Mouse (Mus musculus): Measurements from ENCODE around the gene Scgb3a1. TPM values are rescaled to one million over a fixed set of nuclear protein-coding genes. Genes with fewer than 3 reads are reported as not detected.
A peak's percentile ranks its signal among the peaks of the same experiment; 100 is the strongest.

Gene Scgb3a1
- not detected in 2 replicates for polyA plus RNA-seq (2015; fragmentation: Nextera tagmentation; extraction: Ambion mirVana)

GRCm38 (mm10) chr11:49663310-49663709 is at the start of gene Scgb3a1:
Scgb3a1 (plus strand) TSS chr11:49663610.
- peaks cover under 1% of the 10 kb centered on the region; the same call in 1 of the 2 replicates for H3K36me3 ChIP-seq (ENCODE audit: control insufficient read depth, insufficient read depth)
- no peak within 1 kb of the TSS for H3K27ac ChIP-seq (ENCODE audit: low read length)
- no peak for ATAC-seq (ENCODE audit: low read depth)
- no peak within 1 kb of the TSS for H3K4me3 ChIP-seq (ENCODE audit: low read depth, low read length)
- H3K4me1 ChIP-seq (ENCODE audit: control insufficient read depth, low read depth, low read length): no peaks in the 10 kb centered on the region
- H3K27me3 ChIP-seq (ENCODE audit: control insufficient read depth, insufficient read depth, low read depth, low read length): no peaks in the 10 kb centered on the region
- no peak within 1 kb of the TSS for H3K9ac ChIP-seq (ENCODE audit: low read depth, low read length)
- WGBS (ENCODE audit: insufficient replicate concordance): 47% methylated on average over 5 of the region's 5 CpGs
- H3K9me3 ChIP-seq (replicated peaks; ENCODE audit: control insufficient read depth, low read length): no peaks in the 10 kb centered on the region
- H3K4me2 ChIP-seq (ENCODE audit: low read depth, low read length): no peak within 1 kb of the TSS

DNA sequence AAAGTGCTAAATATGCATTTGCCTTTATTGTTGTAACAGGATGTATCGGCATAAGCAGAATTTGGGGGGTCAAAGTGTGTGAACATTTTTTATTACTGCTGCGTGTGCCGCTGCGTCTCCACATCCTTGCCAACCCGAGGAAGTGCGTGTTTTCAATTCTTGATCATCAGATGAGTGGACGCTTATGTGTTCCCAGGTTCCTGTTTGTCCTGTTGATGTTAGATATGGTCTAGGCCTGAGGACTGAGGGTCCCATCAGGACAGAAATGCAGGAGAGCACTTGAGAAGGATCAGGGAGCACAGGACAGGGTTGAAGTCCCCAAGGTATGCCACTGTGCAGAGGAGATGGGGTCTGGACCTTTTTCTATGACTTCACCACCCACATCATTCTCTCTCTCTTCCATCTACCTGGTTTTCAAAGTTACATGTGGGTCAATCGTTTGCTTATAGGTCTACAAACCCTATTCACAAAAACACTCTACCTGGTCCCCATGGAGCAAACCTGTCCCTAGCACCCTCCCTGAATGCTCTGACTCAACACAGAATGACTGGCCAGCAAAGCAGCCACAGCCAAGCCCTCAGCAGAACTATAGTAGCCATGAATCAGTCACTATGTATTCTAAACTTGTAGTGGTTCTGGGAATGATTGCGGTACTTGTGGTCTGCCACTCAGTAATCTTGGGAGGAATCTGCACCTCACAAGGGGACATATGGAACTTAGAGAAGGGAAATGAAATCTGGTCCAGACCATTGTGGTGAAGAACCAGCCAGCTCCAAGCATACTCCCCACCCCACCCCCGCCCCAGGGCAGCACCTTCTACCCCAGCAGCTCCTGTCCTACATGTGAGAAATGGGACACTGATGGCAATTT is 47.3 kb upstream of the Scgb3a1 start:
- H3K27me3 ChIP-seq (ENCODE audit: control insufficient read depth, insufficient read depth, low read depth, low read length): peaks cover 7% of the 10 kb centered on the region
- no peak for ATAC-seq (ENCODE audit: low read depth)
- H3K27ac ChIP-seq (ENCODE audit: low read length): no peak overlapping the region
- no peaks in the 10 kb centered on the region for H3K4me1 ChIP-seq (ENCODE audit: control insufficient read depth, low read depth, low read length)
- no peak overlapping the region for H3K4me2 ChIP-seq (ENCODE audit: low read depth, low read length)
- H3K4me3 ChIP-seq (ENCODE audit: low read depth, low read length): no peak overlapping the region
- 61% methylated on average over 10 of the region's 10 CpGs for whole genome bisulfite sequencing (ENCODE audit: insufficient replicate concordance)
- H3K36me3 ChIP-seq (ENCODE audit: control insufficient read depth, insufficient read depth): no peaks in the 10 kb centered on the region
- H3K9me3 ChIP-seq (replicated peaks; ENCODE audit: control insufficient read depth, low read length): no peaks in the 10 kb centered on the region
- no peak overlapping the region for H3K9ac ChIP-seq (ENCODE audit: low read depth, low read length)

GRCm38 (mm10) chr11:49618476-49618875 is 44.9 kb upstream of the Scgb3a1 start:
- ATAC-seq (ENCODE audit: low read depth): peak; percentile 30
- no peak overlapping the region for H3K27ac ChIP-seq (ENCODE audit: low read length)
- no peak overlapping the region for H3K4me3 ChIP-seq (ENCODE audit: low read depth, low read length)

DNA sequence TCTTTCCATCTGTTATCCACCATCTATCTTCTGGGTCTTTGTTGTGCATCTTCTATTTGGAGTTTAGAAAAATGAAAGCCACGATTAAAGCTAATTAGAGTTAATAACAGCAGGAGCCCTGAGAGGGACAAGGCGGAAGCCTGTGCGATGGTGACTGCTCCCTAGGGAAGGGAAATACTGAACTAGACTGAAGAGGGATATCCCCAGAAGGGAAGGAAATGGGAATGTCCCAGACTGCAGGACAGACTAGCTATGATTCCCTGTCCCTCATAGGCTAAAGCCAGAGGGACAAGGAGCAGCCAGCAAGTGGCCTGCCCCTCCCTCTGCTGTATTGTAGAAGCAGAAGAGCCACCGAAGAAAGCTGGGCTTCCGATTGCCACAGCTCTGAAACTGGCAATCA is 41.5 kb upstream of the Scgb3a1 start:
- H3K4me3 ChIP-seq (ENCODE audit: low read depth, low read length): no peak overlapping the region
- ATAC-seq (ENCODE audit: low read depth): no peak
- H3K27me3 ChIP-seq (ENCODE audit: control insufficient read depth, insufficient read depth, low read depth, low read length): no peaks in the 10 kb centered on the region; the same call in 1 of the 2 replicates
- no peak overlapping the region for H3K9ac ChIP-seq (ENCODE audit: low read depth, low read length)
- no peak overlapping the region for H3K4me2 ChIP-seq (ENCODE audit: low read depth, low read length)
- H3K9me3 ChIP-seq (replicated peaks; ENCODE audit: control insufficient read depth, low read length): no peaks in the 10 kb centered on the region
- no peak overlapping the region for H3K27ac ChIP-seq (ENCODE audit: low read length)
- no peaks in the 10 kb centered on the region for H3K36me3 ChIP-seq (ENCODE audit: control insufficient read depth, insufficient read depth)
- 58% methylated on average over 5 of the region's 5 CpGs for WGBS (ENCODE audit: insufficient replicate concordance)
- no peaks in the 10 kb centered on the region for H3K4me1 ChIP-seq (ENCODE audit: control insufficient read depth, low read depth, low read length)

More at GRCm38 (mm10) chr11:49618476-49618875, 44.9 kb upstream of the Scgb3a1 start:
- Histone ChIP-seq H3K4me1 (ENCODE audit: control insufficient read depth, low read depth, low read length) (no peaks in the 10 kb centered on the region), H3K36me3 (ENCODE audit: control insufficient read depth, insufficient read depth) (no peaks in the 10 kb centered on the region), H3K9ac (ENCODE audit: low read depth, low read length) (no peak overlapping the region), H3K4me2 (ENCODE audit: low read depth, low read length) (no peak overlapping the region), H3K27me3 (ENCODE audit: control insufficient read depth, insufficient read depth, low read depth, low read length) (no peaks in the 10 kb centered on the region; the same call in 1 of the 2 replicates), H3K9me3 (replicated peaks; ENCODE audit: control insufficient read depth, low read length) (no peaks in the 10 kb centered on the region)
- 42% methylated on average over 8 of the region's 8 CpGs for WGBS (ENCODE audit: insufficient replicate concordance)

DNA sequence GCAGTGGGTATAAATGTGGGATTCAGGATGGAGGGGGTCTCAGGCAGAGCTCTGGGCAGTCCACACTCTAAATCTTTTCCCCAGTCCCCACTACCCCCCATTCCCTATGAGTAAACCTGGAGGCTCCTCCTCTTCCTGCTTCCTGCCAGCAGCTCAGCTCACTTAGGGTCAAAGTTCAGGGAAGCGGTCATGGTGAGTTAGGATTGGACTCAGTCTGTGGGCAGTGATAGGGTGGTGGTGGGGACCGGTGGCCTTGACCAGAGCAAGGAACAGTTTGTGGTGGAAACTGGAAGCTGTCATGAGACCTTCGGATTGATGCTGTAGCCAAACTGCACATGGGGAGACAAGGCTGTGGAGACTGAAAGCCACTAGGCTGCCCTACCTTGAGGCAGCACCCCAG is 39.3 kb upstream of the Scgb3a1 start:
- ATAC-seq (ENCODE audit: low read depth): 0 out of 2 replicates have a peak, but pooled peaks have one; percentile 30
- Histone ChIP-seq H3K9ac (ENCODE audit: low read depth, low read length) (no peak overlapping the region), H3K36me3 (ENCODE audit: control insufficient read depth, insufficient read depth) (no peaks in the 10 kb centered on the region), H3K9me3 (replicated peaks; ENCODE audit: control insufficient read depth, low read length) (no peaks in the 10 kb centered on the region), H3K27me3 (ENCODE audit: control insufficient read depth, insufficient read depth, low read depth, low read length) (no peaks in the 10 kb centered on the region), H3K4me1 (ENCODE audit: control insufficient read depth, low read depth, low read length) (no peaks in the 10 kb centered on the region), H3K4me2 (ENCODE audit: low read depth, low read length) (no peak overlapping the region), H3K27ac (ENCODE audit: low read length) (no peak overlapping the region), H3K4me3 (ENCODE audit: low read depth, low read length) (no peak overlapping the region)
- 55% methylated on average over 3 of the region's 3 CpGs for WGBS (ENCODE audit: insufficient replicate concordance)

DNA sequence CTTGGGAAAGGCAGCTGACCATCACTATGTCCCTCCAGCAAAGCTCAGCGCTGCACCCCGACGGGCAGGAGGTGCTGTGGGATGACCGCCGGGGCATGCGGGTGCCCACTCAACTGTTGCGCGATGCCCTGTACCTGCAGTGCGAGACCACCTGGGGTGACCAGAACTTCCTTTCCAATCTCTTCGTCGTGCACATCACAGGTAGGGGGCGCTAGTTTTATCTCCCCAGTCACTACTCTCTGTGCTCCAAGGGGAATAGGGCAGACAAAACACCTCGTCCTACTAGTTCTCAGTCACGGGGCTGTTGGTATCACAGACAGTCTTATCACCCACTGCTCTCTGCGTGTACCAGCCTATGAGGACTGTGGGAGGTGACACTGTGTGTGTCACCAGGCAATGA is 37.5 kb upstream of the Scgb3a1 start:
- 58% methylated on average over 15 of the region's 15 CpGs for WGBS (ENCODE audit: insufficient replicate concordance)
- Histone ChIP-seq H3K4me2 (ENCODE audit: low read depth, low read length) (no peak overlapping the region), H3K27me3 (ENCODE audit: control insufficient read depth, insufficient read depth, low read depth, low read length) (no peaks in the 10 kb centered on the region), H3K9me3 (replicated peaks; ENCODE audit: control insufficient read depth, low read length) (no peaks in the 10 kb centered on the region), H3K36me3 (ENCODE audit: control insufficient read depth, insufficient read depth) (no peaks in the 10 kb centered on the region), H3K4me3 (ENCODE audit: low read depth, low read length) (no peak overlapping the region), H3K4me1 (ENCODE audit: control insufficient read depth, low read depth, low read length) (no peaks in the 10 kb centered on the region), H3K27ac (ENCODE audit: low read length) (no peak overlapping the region), H3K9ac (ENCODE audit: low read depth, low read length) (no peak overlapping the region)
- ATAC-seq (ENCODE audit: low read depth): no peak

- Histone ChIP-seq H3K9ac (ENCODE audit: low read depth, low read length) (no peak overlapping the region), H3K36me3 (ENCODE audit: control insufficient read depth, insufficient read depth) (no peaks in the 10 kb centered on the region), H3K27me3 (ENCODE audit: control insufficient read depth, insufficient read depth, low read depth, low read length) (no peaks in the 10 kb centered on the region), H3K27ac (ENCODE audit: low read length) (no peak overlapping the region), H3K4me3 (ENCODE audit: low read depth, low read length) (no peak overlapping the region), H3K4me1 (ENCODE audit: control insufficient read depth, low read depth, low read length) (no peaks in the 10 kb centered on the region), H3K4me2 (ENCODE audit: low read depth, low read length) (no peak overlapping the region), H3K9me3 (replicated peaks; ENCODE audit: control insufficient read depth, low read length) (no peaks in the 10 kb centered on the region)
- no peak for ATAC-seq (ENCODE audit: low read depth)
- WGBS (ENCODE audit: insufficient replicate concordance): 67% methylated on average over 8 of the region's 8 CpGs
Measured at GRCm38 (mm10) chr11:49626748-49627147, 36.7 kb upstream of the Scgb3a1 start.

- no peaks in the 10 kb centered on the region for H3K9me3 ChIP-seq (replicated peaks; ENCODE audit: control insufficient read depth, low read length)
- 22% methylated on average over 3 of the region's 3 CpGs for WGBS (ENCODE audit: insufficient replicate concordance)
Measured at GRCm38 (mm10) chr11:49631154-49631553, 32.3 kb upstream of the Scgb3a1 start.

DNA sequence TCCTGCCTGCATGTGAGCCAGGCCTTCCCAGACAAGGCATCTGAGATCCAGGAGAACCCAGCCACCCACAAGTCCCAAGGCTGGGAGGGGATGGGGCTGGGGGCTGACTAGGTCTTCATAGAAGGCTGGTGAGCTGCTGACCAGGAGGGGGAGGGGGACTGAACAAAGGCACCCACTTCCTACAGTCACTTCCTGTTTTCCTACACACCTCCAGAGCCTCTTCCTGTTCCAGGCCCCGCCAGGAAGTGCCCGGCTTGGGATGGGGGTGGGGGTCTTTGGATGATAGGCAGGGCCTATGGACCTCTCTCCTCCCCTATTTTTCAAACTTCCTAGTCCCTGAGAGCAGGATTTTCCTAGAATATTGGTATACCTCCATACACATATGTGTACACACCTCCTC is 31.2 kb upstream of the Scgb3a1 start:
- Histone ChIP-seq H3K4me2 (ENCODE audit: low read depth, low read length) (no peak overlapping the region), H3K4me3 (ENCODE audit: low read depth, low read length) (no peak overlapping the region), H3K9me3 (replicated peaks; ENCODE audit: control insufficient read depth, low read length) (no peaks in the 10 kb centered on the region), H3K4me1 (ENCODE audit: control insufficient read depth, low read depth, low read length) (no peaks in the 10 kb centered on the region; the same call in 1 of the 2 replicates), H3K36me3 (ENCODE audit: control insufficient read depth, insufficient read depth) (no peaks in the 10 kb centered on the region), H3K27ac (ENCODE audit: low read length) (no peak overlapping the region), H3K27me3 (ENCODE audit: control insufficient read depth, insufficient read depth, low read depth, low read length) (peaks cover 27% of the 10 kb centered on the region), H3K9ac (ENCODE audit: low read depth, low read length) (no peak overlapping the region)
- peak; percentile 41; the same call in 1 of the 2 replicates for ATAC-seq (ENCODE audit: low read depth)
- 13% methylated on average over 2 of the region's 2 CpGs for WGBS (ENCODE audit: insufficient replicate concordance)

More at GRCm38 (mm10) chr11:49631154-49631553, 32.3 kb upstream of the Scgb3a1 start:
- Histone ChIP-seq H3K36me3 (ENCODE audit: control insufficient read depth, insufficient read depth) (no peaks in the 10 kb centered on the region), H3K4me3 (ENCODE audit: low read depth, low read length) (no peak overlapping the region), H3K27ac (ENCODE audit: low read length) (no peak overlapping the region), H3K4me2 (ENCODE audit: low read depth, low read length) (no peak overlapping the region), H3K4me1 (ENCODE audit: control insufficient read depth, low read depth, low read length) (no peaks in the 10 kb centered on the region; the same call in 1 of the 2 replicates), H3K27me3 (ENCODE audit: control insufficient read depth, insufficient read depth, low read depth, low read length) (peaks cover 18% of the 10 kb centered on the region), H3K9ac (ENCODE audit: low read depth, low read length) (no peak overlapping the region)
- ATAC-seq (ENCODE audit: low read depth): no peak

Data from liver, embryonic 16.5 days (tissue).